In the genomic region with DNA sequence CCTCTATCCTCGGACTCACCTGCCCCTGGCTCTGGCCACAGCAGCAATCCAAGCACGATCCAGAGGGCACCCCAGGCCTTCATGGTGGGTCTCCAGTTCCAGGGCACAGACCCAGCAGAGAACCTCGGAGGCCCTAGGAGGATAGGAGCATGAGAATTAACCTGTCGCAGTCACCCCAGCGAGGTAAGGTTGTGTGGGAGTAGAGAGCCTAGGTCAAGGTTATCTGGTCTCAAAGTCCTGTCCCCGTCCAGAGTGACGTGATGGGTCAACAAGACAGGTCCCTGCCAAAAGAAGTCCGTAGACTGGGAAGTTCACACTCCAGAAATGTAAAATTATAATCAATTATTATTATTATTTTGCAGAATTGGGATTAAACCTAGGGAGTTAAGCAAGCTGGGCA, we compare ENCODE assay signal across 32 mouse cellular contexts. TPM values are rescaled to one million over a fixed set of nuclear protein-coding genes. Genes with fewer than 3 reads are reported as not detected.
DNase-seq lines count a peak whose midpoint lies in the region; ATAC-seq and TF ChIP-seq lines count a peak whose summit lies in the region.
"Had no signal": no experiment of that assay in that cellular context is flagged by ENCODE, and none has a peak within 500 bp of the region (broad histone marks: within the 10 kb centered on the region; RNA-seq: fewer than 3 reads in every experiment).

No protein-coding gene starts in this region.

- peak overlapping the region; percentile 92 for H3K27ac ChIP-seq in liver, adult 2 months (replicated peaks; ENCODE audit: insufficient read depth, low read depth, low read length)
- H3K27ac ChIP-seq in liver, embryonic 14.5 days = no peak overlapping the region
- H3K27ac ChIP-seq in liver, embryonic 16.5 days (ENCODE audit: low read length) = no peak overlapping the region
- H3K27ac ChIP-seq: embryonic facial prominence, embryonic 10.5 days; embryonic facial prominence, embryonic 13.5 days; forebrain, embryonic 12.5 days; forebrain, embryonic 15.5 days; heart, adult 2 months; heart, embryonic 15.5 days; hindbrain, embryonic 14.5 days; hindbrain, postnatal 0 days had no signal

- no peak for TF ChIP-seq POLR2A in liver, adult 2 months (IDR thresholded peaks at IDR 0.05; ENCODE audit: extremely low read depth, insufficient read depth, low read length)

- peaks cover 5% of the 10 kb centered on the region; the same call in 1 of the 2 replicates for H3K36me3 ChIP-seq in liver, adult 2 months (ENCODE audit: control insufficient read depth, insufficient read depth, low read length)
- no peaks in the 10 kb centered on the region for H3K36me3 ChIP-seq in liver, embryonic 14.5 days (replicated peaks; ENCODE audit: control insufficient read depth, insufficient read depth, low read depth)
- no peaks in the 10 kb centered on the region for H3K36me3 ChIP-seq in liver, embryonic 16.5 days (ENCODE audit: control insufficient read depth, insufficient read depth)
- H3K36me3 ChIP-seq: embryonic facial prominence, embryonic 10.5 days; embryonic facial prominence, embryonic 13.5 days; forebrain, embryonic 12.5 days; forebrain, embryonic 15.5 days; heart, embryonic 12.5 days; heart, embryonic 15.5 days had no signal

- H3K4me2 ChIP-seq in liver, embryonic 14.5 days (ENCODE audit: low read depth) = no peak overlapping the region
- H3K4me2 ChIP-seq in liver, embryonic 16.5 days (ENCODE audit: low read depth, low read length) = peak overlapping the region; percentile 1; the same call in 1 of the 2 replicates
- H3K4me2 ChIP-seq: embryonic facial prominence, embryonic 13.5 days; forebrain, embryonic 12.5 days; forebrain, embryonic 15.5 days; heart, embryonic 12.5 days; heart, embryonic 15.5 days; hindbrain, embryonic 14.5 days had no signal

- WGBS in liver, adult 2 months = 17% methylated on average over 8 of the region's 8 CpGs
- 65% methylated on average over 8 of the region's 8 CpGs for WGBS in liver, embryonic 14.5 days (ENCODE audit: insufficient replicate concordance)
- WGBS in liver, embryonic 16.5 days (ENCODE audit: insufficient replicate concordance) = 64% methylated on average over 8 of the region's 8 CpGs

- peak; percentile 21; the same call in 1 of the 2 replicates for ATAC-seq in liver, embryonic 14.5 days (ENCODE audit: insufficient read depth)
- ATAC-seq in liver, embryonic 16.5 days (ENCODE audit: low read depth) = peak; percentile 74
- ATAC-seq: CD4-positive, CD25-positive, alpha-beta regulatory T cell, adult 4 months; forebrain, embryonic 15.5 days; hindbrain, postnatal 0 days had no signal

- H3K4me1 ChIP-seq in liver, adult 2 months (ENCODE audit: control insufficient read depth, insufficient read depth, low read length) = peaks cover 15% of the 10 kb centered on the region
- H3K4me1 ChIP-seq in liver, embryonic 14.5 days (replicated peaks; ENCODE audit: control insufficient read depth in 2 of 2, insufficient read depth in 2 of 2, low read length in 1 of 2) = peaks cover 0 to 6% of the 10 kb centered on the region in 2 experiments; a peak in 2 of 4 replicates
- no peaks in the 10 kb centered on the region; the same call in 1 of the 2 replicates for H3K4me1 ChIP-seq in liver, embryonic 16.5 days (ENCODE audit: control insufficient read depth, low read depth, low read length)
- H3K4me1 ChIP-seq: embryonic facial prominence, embryonic 10.5 days; embryonic facial prominence, embryonic 13.5 days; forebrain, embryonic 12.5 days; forebrain, embryonic 15.5 days; heart, embryonic 15.5 days had no signal

- peak; percentile 97 for DNase-seq in liver, adult 2 months (ENCODE audit: extremely low read depth, low read depth, low spot score)
- DNase-seq in liver = no peak
- DNase-seq in liver, embryonic 14.5 days (ENCODE audit: low read depth in 3 of 3, low spot score in 3 of 3) = no peak
- DNase-seq in natural killer cell, adult 2 months (ENCODE audit: low spot score in 2 of 2) = no peak
- DNase-seq in right cerebral cortex, postnatal 25 days = no peak
- DNase-seq: adrenal gland, adult 2 months; adrenal gland, postnatal 25 days; cerebellum, adult 11-12 months; cerebellum, adult 8-10 months; cerebellum, postnatal 10 days; cerebellum, postnatal 36 days; embryo, embryonic 11 days; gastrocnemius, postnatal 25 days; heart, adult 2 months; heart, postnatal 10 days; heart, postnatal 4 days had no signal

- TF ChIP-seq EP300 in liver, embryonic 14.5 days (IDR thresholded peaks at IDR 0.05; ENCODE audit: low read depth) = no peak

- H3K27me3 ChIP-seq in liver, adult 2 months (ENCODE audit: control insufficient read depth, insufficient read depth, low read length) = no peaks in the 10 kb centered on the region
- H3K27me3 ChIP-seq in liver, embryonic 14.5 days (ENCODE audit: control insufficient read depth, insufficient read depth, low read length) = no peaks in the 10 kb centered on the region
- no peaks in the 10 kb centered on the region for H3K27me3 ChIP-seq in liver, embryonic 16.5 days (ENCODE audit: control insufficient read depth, insufficient read depth, low read depth, low read length)

- peak overlapping the region; percentile 75 for H3K4me3 ChIP-seq in liver, adult 2 months (ENCODE audit: insufficient read depth, low read depth, low read length)
- H3K4me3 ChIP-seq in liver, embryonic 14.5 days (ENCODE audit: insufficient read depth in 1 of 2, low read depth in 2 of 2, low read length in 2 of 2) = no peak overlapping the region
- peak overlapping the region; percentile 7; the same call in 1 of the 2 replicates for H3K4me3 ChIP-seq in liver, embryonic 16.5 days (ENCODE audit: low read depth, low read length)
- H3K4me3 ChIP-seq: embryonic facial prominence, embryonic 10.5 days; embryonic facial prominence, embryonic 13.5 days; erythroblast, embryonic 14.5 days; forebrain, embryonic 12.5 days; forebrain, embryonic 15.5 days; heart, adult 2 months; heart, embryonic 12.5 days; heart, embryonic 15.5 days had no signal

- H3K79me2 ChIP-seq in liver, adult 2 months (ENCODE audit: control insufficient read depth, insufficient read depth, low read length) = peaks cover 25% of the 10 kb centered on the region; the same call in 1 of the 2 replicates

- TF ChIP-seq CTCF in liver, adult 2 months (IDR thresholded peaks at IDR 0.05; ENCODE audit: low read depth, low read length) = no peak
- no peak for TF ChIP-seq CTCF in liver, embryonic 14.5 days (IDR thresholded peaks at IDR 0.05; ENCODE audit: low read depth)

- peak overlapping the region; percentile 85 for H3K9ac ChIP-seq in liver, adult 2 months (ENCODE audit: low read depth, low read length)
- no peak overlapping the region for H3K9ac ChIP-seq in liver, embryonic 14.5 days (replicated peaks)
- H3K9ac ChIP-seq in liver, embryonic 16.5 days (ENCODE audit: low read depth, low read length) = no peak overlapping the region
- H3K9ac ChIP-seq: embryonic facial prominence, embryonic 13.5 days; forebrain, embryonic 12.5 days; forebrain, embryonic 15.5 days; heart, embryonic 12.5 days; heart, embryonic 15.5 days; hindbrain, embryonic 14.5 days had no signal

- H3K9me3 ChIP-seq in liver, embryonic 14.5 days (ENCODE audit: control insufficient read depth, low read length) = no peaks in the 10 kb centered on the region
- H3K9me3 ChIP-seq in liver, embryonic 16.5 days (replicated peaks; ENCODE audit: control insufficient read depth, low read length) = no peaks in the 10 kb centered on the region
- H3K9me3 ChIP-seq: embryonic facial prominence, embryonic 10.5 days; embryonic facial prominence, embryonic 13.5 days; forebrain, embryonic 12.5 days; forebrain, embryonic 15.5 days; heart, embryonic 12.5 days; heart, embryonic 15.5 days had no signal

RNA-seq across cellular contexts. Expression of a gene that starts 3.2 kb away (rescaled TPM):
- 69.5 and 141 TPM in 2 replicates for total RNA-seq in liver, adult 2 months (2014; rRNA removed)
- 198 and 251 TPM in 2 replicates for polyA plus RNA-seq in liver, adult 2 months (2012; rRNA removed)
- polyA plus RNA-seq in liver, embryonic 14.5 days (2012; rRNA removed) = 5.7 and 8.3 TPM in 2 replicates
- 3.6 and 4.0 TPM in 2 replicates for polyA plus RNA-seq in liver, embryonic 14.5 days (2014; fragmentation: Nextera tagmentation; extraction: Ambion mirVana)
- 11.0 and 12.9 TPM in 2 replicates for polyA plus RNA-seq in liver, embryonic 16.5 days (2015; fragmentation: Nextera tagmentation; extraction: Ambion mirVana)
- total RNA-seq: gastrocnemius, adult 8-10 months; gastrocnemius, postnatal 25 days; heart, postnatal 4 days; hindbrain, postnatal 0 days had no signal
- polyA plus RNA-seq: C2C12; cortical plate, adult 2 months; embryonic facial prominence, embryonic 10.5 days; forebrain, embryonic 12.5 days; forebrain, embryonic 15.5 days; heart, embryonic 12.5 days; hindbrain, embryonic 11.5 days; hindbrain, embryonic 14.5 days; hindbrain, postnatal 0 days had no signal

RNA-seq across cellular contexts. Expression of a gene that starts 17.4 kb away (rescaled TPM):
- 0.81 and 0.83 TPM in 2 replicates for total RNA-seq in liver, adult 2 months (2014; rRNA removed)
- 1.2 and 1.6 TPM in 2 replicates for polyA plus RNA-seq in liver, adult 2 months (2012; rRNA removed)
- polyA plus RNA-seq in liver, embryonic 14.5 days (2012; rRNA removed) = 2.0 and 2.1 TPM in 2 replicates
- polyA plus RNA-seq in liver, embryonic 14.5 days (2014; fragmentation: Nextera tagmentation; extraction: Ambion mirVana) = 2.2 and 2.3 TPM in 2 replicates
- 2.6 and 2.9 TPM in 2 replicates for polyA plus RNA-seq in liver, embryonic 16.5 days (2015; fragmentation: Nextera tagmentation; extraction: Ambion mirVana)
- total RNA-seq: gastrocnemius, adult 8-10 months had no signal
- polyA plus RNA-seq: C2C12 had no signal

RNA-seq across cellular contexts. Expression of a gene that starts 31.5 kb away (rescaled TPM):
- 1.8 and 2.7 TPM in 2 replicates for total RNA-seq in liver, adult 2 months (2014; rRNA removed)
- 10.4 and 14.0 TPM in 2 replicates for polyA plus RNA-seq in liver, adult 2 months (2012; rRNA removed)
- polyA plus RNA-seq in liver, embryonic 14.5 days (2012; rRNA removed) = 9.8 and 10.7 TPM in 2 replicates
- polyA plus RNA-seq in liver, embryonic 14.5 days (2014; fragmentation: Nextera tagmentation; extraction: Ambion mirVana) = 5.5 and 7.8 TPM in 2 replicates
- polyA plus RNA-seq in liver, embryonic 16.5 days (2015; fragmentation: Nextera tagmentation; extraction: Ambion mirVana) = 4.8 and 5.8 TPM in 2 replicates

RNA-seq across cellular contexts. Expression of a gene that starts 31.7 kb away (rescaled TPM):
- total RNA-seq in liver, adult 2 months (2014; rRNA removed) = 0.18 and 0.47 TPM in 2 replicates
- polyA plus RNA-seq in liver, adult 2 months (2012; rRNA removed) = 0.49 and 0.67 TPM in 2 replicates
- 0.20 and 0.29 TPM in 2 replicates for polyA plus RNA-seq in liver, embryonic 14.5 days (2012; rRNA removed)
- 0.71 and 0.83 TPM in 2 replicates for polyA plus RNA-seq in liver, embryonic 14.5 days (2014; fragmentation: Nextera tagmentation; extraction: Ambion mirVana)
- 0.69 and 0.81 TPM in 2 replicates for polyA plus RNA-seq in liver, embryonic 16.5 days (2015; fragmentation: Nextera tagmentation; extraction: Ambion mirVana)
- total RNA-seq: adrenal gland, adult 2 months; adrenal gland, postnatal 25 days; heart, adult 2 months; MEL had no signal
- polyA plus RNA-seq: adrenal gland, adult 2 months; cortical plate, adult 2 months; hindbrain, embryonic 11.5 days had no signal

Comparison
In these comparisons a context has a peak if more than half of its experiments do, and no peak if none do; other contexts are left out.
1. H3K4me3 ChIP-seq: peak in liver, adult 2 months (single experiment) and liver, embryonic 16.5 days (single experiment); none in liver, embryonic 14.5 days (0 of 2).
2. RNA of a gene that starts 3.2 kb away (polyA plus RNA-seq): 198 to 251 TPM in liver, adult 2 months; 11.0 to 12.9 TPM in liver, embryonic 16.5 days and 3.6 to 8.3 TPM in liver, embryonic 14.5 days; every median in the first group is over 10 times any median in the second.